Mouse (Mus musculus) olfactory bulb, adult 2 months (tissue): Measurements from ENCODE around the gene St3gal5. TPM values are rescaled to one million over a fixed set of nuclear protein-coding genes. Genes with fewer than 3 reads are reported as not detected.
"Not testable (repeated sequence)": the region's sequence is repeated elsewhere in the genome, so short reads cannot be mapped to it uniquely, and the experiment has no call there.

Experiments used
- H3K27ac ChIP-seq: fragments of 200-500 bp; 2 replicates; pipeline ENCODE4 v1.5.1; 2012; ENCODE audit warnings: low read depth, low read length; ENCODE audit not compliant: insufficient read depth
- H3K4me1 ChIP-seq: fragments of 200-500 bp; 2 replicates; pipeline ENCODE4 v1.6.1; 2012; ENCODE audit warnings: low read length; ENCODE audit not compliant: control insufficient read depth, insufficient read depth
- H3K4me3 ChIP-seq: fragments of 200-500 bp; 2 replicates; pipeline ENCODE4 v1.5.1; 2012; ENCODE audit warnings: mild to moderate bottlenecking, low read depth, low read length, moderate library complexity; ENCODE audit not compliant: insufficient read depth
- CTCF ChIP-seq: fragments of 200-500 bp; IDR thresholded peaks from 2 replicates; pipeline ENCODE4 v1.5.1; 2012; ENCODE audit warnings: low read depth, mild to moderate bottlenecking, low read length, moderate library complexity; ENCODE audit not compliant: insufficient read depth
- POLR2A ChIP-seq: fragments of 200-500 bp; IDR thresholded peaks from 2 replicates; pipeline ENCODE4 v1.6.1; 2012; ENCODE audit warnings: mild to moderate bottlenecking, low read depth, low read length, moderate library complexity; ENCODE audit not compliant: insufficient read depth
- WGBS: fragments of 180-500 bp; shearing (Covaris S2); methylation state at CpG from one replicate; pipeline ENCODE4 v1.1.7; 2018; 5-methylcytosine and 5-hydroxymethylcytosine counted together
- polyA plus RNA-seq: library from polyadenylated mRNA; stranded (reverse); fragments of >200 nt; gene quantifications from 2 replicates; pipeline ENCODE4 v1.2.4, GENCODE M21; 2012; ENCODE audit warnings: low replicate concordance; ENCODE audit not compliant: missing spikeins, insufficient read depth, insufficient read length

The St3gal5 gene
- not detected in 2 replicates for polyA plus RNA-seq

DNA sequence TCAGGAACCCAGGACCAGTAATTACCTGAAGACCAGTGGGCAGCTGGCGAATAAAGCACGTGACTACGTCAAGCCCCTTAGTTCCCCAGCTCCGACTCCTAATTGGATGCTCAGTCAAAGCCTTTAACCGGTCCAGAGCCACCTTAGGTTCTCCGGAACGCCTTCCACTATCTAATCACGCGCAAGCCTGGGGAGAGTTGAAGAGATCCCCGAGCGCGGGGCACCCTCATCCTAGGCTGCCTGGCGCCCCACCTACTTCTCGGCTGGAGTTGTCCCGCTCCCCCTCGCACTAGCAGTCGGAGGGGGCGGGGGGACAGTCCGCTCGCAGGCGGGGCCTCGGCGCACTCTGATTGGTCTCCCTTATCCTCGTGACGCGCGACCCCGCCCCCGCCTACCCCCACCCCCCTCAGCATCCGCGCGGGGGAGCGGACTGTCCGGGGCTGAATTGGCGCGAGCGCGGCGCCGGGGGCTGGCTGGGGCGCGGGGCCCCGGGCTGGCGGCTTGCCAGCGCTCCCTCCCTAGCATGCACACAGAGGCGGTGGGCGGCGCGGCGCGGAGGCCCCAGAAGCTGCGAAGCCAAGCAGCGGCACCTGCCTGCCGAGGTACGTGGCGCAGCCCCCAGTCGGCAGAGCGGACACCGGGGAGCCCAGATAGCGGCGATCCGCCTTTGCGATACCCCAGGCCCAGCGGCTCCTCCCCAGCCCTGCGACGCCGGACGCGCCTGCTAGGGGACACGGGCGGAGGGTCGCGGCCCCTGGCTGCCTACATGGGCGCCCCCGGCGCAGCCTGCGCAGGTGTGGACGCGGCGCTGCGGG is at the start of gene St3gal5:
St3gal5 (plus strand) TSS at position 412 of the 815 bp plus-strand sequence.
- under 1% methylated on average over 80 of the region's 81 CpGs for WGBS
- H3K4me3 ChIP-seq, result peak within 1 kb of the TSS; percentile 91
- H3K27ac ChIP-seq, result peak within 1 kb of the TSS; percentile 85
- H3K4me1 ChIP-seq, result peaks cover 12% of the 10 kb centered on the region
- TF ChIP-seq POLR2A, result peak; percentile 41; the same call in 1 of the 2 replicates
- TF ChIP-seq CTCF, result no peak

DNA sequence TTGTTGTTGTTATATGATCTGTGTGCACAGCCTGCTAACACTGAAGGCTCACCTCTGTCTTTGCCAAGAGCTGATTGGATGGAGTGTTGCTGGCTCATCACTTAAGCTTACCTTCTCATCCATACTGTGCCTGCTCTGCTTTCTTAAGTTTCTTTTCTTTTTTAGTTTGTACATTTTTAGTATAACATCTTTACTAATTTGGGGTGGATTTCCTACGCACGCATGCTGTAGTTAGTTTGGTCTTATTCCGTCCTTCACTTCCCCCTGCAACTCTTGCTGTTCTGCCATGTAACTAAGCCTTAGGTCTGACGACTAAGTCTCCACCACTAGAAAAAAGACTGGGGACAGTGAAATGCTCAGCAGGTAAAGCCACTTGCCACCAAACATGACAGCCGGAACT is 48.7 kb upstream of the St3gal5 start:
- TF ChIP-seq CTCF (no peak), POLR2A (no peak)
- H3K4me1 ChIP-seq, result peaks cover 5% of the 10 kb centered on the region; the same call in 1 of the 2 replicates
- no peak overlapping the region for H3K4me3 ChIP-seq
- 93% methylated on average over 5 of the region's 5 CpGs for WGBS
- H3K27ac ChIP-seq, result no peak overlapping the region

DNA sequence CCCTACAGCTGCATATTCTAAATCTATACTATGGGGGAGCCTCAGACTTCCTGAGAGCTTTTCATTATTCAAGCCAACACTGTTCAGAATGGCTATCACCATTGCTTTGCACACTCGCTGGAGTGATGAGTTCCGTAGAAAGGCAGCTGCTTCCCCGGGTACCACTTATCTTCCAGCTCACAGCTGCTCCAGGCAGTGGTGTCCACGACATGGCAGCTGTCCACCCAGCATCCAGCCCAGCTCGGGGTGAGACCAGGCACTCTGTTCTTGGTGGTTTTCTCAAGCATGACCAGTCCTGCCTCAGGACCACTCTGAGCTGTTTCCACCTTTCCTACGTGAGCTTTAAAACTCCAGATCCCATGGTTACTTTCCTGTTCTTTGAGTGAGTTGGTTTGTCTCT is 47.5 kb upstream of the St3gal5 start:
- TF ChIP-seq CTCF, result no peak
- TF ChIP-seq POLR2A, result no peak
- 79% methylated on average over 6 of the region's 6 CpGs for WGBS

DNA sequence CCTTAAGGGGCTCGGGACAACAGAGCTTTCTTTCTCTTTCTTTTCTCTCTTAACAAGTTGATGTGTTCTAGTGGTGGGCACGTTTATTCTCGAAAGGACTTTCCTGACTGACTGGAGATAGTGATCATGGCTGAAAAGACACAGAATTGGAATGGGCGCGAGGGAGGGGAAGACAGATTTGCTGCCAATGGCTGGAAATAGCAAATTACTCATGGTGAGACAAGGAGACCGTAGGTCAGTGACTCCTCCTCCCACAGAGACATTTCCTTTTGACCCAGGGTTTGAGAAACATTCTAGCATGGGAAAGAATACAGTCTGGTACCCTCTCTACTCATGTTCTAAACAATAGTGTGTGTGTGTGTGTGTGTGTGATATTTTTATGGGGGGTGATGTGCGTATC is 46.6 kb upstream of the St3gal5 start:
- H3K4me3 ChIP-seq, result no peak overlapping the region
- no peak overlapping the region for H3K27ac ChIP-seq
- WGBS, result 53% methylated on average over 7 of the region's 7 CpGs
- peaks cover 5% of the 10 kb centered on the region; the same call in 1 of the 2 replicates for H3K4me1 ChIP-seq
- TF ChIP-seq POLR2A (no peak), CTCF (no peak)

More for the DNA sequence above, 47.5 kb upstream of the St3gal5 start:
- Histone ChIP-seq H3K4me1 (peaks cover 5% of the 10 kb centered on the region; the same call in 1 of the 2 replicates), H3K27ac (no peak overlapping the region), H3K4me3 (no peak overlapping the region)

DNA sequence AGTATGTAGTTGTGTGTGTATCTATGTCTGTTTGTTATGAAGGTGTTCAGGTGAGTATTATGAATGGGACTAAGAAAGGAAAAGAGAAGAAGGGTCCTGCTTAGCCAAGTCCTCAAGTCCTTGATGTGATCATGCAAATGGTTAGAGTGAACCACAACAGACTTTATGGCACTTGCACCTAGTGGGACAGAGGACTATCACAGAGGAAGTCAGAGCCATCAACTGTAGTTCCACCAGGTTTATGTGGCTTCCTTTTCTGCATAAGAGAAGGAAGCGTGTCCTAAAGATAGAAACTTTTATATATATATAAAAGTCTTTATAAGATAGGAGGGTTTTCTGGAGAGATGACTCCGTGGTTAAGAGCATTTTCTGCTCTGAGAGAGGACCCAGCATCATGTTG is 46.1 kb upstream of the St3gal5 start:
- Histone ChIP-seq H3K27ac (no peak overlapping the region), H3K4me3 (no peak overlapping the region), H3K4me1 (peaks cover 5% of the 10 kb centered on the region; the same call in 1 of the 2 replicates)
- TF ChIP-seq CTCF (no peak), POLR2A (no peak)
- WGBS, result 89% methylated on average over 2 of the region's 2 CpGs

DNA sequence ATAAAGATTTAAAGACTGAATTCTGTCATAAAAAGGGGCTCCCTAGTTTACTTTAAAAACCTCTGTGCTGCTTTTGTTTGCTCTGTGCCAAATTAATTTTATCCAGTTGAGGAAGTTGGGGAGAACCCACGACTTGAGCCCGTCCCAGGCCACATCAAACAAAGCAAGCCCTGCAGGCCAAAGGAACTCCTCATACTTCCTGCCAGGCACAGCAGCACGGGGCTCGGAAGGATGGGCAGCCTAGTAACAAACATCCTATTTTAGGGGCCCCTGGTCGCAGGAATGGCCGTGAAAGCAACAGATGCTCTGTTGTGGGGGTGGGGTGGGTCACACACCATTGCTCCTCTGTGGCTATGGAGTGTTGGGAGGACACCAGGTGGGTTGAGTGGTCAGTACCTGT is 45.6 kb upstream of the St3gal5 start:
- H3K4me1 ChIP-seq, result peaks cover 7% of the 10 kb centered on the region
- WGBS, result 60% methylated on average over 6 of the region's 6 CpGs
- TF ChIP-seq POLR2A, result no peak
- no peak for TF ChIP-seq CTCF
- H3K27ac ChIP-seq, result no peak overlapping the region
- no peak overlapping the region for H3K4me3 ChIP-seq

DNA sequence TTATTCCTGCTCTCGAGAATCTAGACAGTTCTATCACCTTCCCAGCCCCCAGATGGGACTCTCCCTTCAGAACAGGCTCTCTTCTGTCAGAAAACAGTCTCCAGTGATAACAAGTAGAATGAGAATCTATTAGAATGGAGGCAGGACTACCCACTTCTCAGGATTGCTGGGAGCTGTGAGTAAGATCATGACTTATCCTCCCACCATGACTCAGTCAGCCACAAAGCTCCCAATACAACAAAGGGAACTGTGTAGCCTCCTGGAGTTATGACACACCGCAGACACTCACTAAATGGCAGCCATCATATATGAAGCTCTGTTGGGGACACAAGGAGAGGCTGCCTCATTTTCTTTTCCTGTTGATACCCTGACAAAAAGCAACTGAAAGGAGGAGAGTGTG is 40.8 kb upstream of the St3gal5 start:
- Histone ChIP-seq H3K27ac (no peak overlapping the region), H3K4me1 (peaks cover 3% of the 10 kb centered on the region), H3K4me3 (no peak overlapping the region)
- 65% methylated on average over 2 of the region's 2 CpGs for WGBS
- TF ChIP-seq CTCF, result no peak
- TF ChIP-seq POLR2A, result no peak

DNA sequence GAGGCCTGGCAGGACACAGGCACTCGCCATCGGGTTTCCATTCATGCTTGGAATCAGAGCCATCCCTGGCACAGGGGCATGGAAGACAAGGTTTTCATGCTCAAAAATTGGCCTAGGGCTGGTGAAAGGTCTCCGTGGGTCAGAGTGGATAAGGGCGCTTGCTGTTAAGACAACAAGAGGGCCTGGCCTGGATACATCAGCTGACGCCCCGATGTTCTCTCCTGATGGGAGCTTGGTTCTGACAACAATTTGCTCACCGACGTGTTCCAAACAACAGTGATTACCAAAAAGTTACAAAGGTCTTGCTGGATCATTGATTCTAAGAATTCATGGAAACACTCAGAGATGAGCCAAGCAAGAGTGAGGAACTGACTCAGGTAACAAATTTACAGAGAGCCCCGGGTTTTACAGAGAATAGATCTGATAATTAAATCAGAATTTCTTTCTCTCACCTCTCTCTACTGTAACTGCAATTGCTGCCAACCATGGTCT is 38.9 kb upstream of the St3gal5 start:
- TF ChIP-seq POLR2A (no peak), CTCF (no peak)
- Histone ChIP-seq H3K27ac (no peak overlapping the region), H3K4me3 (no peak overlapping the region), H3K4me1 (peaks cover 3% of the 10 kb centered on the region)
- WGBS, result 90% methylated on average over 9 of the region's 9 CpGs

DNA sequence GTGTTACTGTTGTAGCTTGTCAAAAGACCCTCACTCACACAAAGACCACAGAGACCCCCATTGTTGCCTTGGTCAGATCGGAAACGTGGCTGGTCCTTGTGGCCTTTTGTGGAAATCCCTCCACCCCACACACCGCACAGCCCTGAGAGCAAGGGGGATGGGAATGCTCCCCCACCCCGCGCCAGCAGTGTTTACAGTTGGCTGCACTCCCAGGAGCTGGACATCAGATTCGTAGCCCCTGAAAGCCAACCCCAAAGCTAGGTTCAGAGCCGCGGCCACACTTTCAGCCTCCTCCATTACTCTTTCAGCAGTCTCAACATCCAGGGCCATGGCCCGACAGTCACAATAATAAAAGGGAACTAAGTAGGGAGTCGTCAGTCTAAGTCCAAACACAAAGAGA is 36.7 kb upstream of the St3gal5 start:
- H3K27ac ChIP-seq, H3K4me3 ChIP-seq, H3K4me1 ChIP-seq: not testable (repeated sequence)
- WGBS, result 48% methylated on average over 10 of the region's 10 CpGs

DNA sequence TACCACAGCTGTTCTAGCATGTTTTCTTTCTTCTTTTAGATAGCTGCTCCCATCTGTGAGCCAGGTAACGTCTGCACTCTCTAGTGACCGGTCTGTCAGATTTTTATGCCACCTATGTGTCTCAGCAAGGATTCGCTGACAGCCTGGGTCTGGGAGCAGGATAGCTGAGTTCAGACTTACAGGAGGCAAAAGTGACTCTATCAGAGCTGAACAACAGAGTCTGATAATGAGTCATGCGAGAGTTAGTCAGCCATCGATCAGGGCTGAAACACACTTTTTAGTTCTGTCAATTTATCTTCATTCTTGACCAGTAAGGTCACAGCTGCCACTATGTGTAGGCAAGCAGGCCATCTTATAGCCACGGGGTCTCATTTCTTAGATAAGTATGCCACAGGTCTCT is 33.7 kb upstream of the St3gal5 start:
- Histone ChIP-seq H3K27ac (no peak overlapping the region), H3K4me3 (no peak overlapping the region), H3K4me1 (no peaks in the 10 kb centered on the region)
- 90% methylated on average over 6 of the region's 6 CpGs for WGBS
- TF ChIP-seq CTCF, result no peak
- TF ChIP-seq POLR2A, result no peak
